27 mouse cellular contexts compared by ENCODE assay signal in genomic region chr7:43815211-43815610, GRCm38 (mm10). TPM values are rescaled to one million over a fixed set of nuclear protein-coding genes. Genes with fewer than 3 reads are reported as not detected.
DNase-seq lines count a peak whose midpoint lies in the region; ATAC-seq lines count a peak whose summit lies in the region.
"Had no signal": no experiment of that assay in that cellular context is flagged by ENCODE, and none has a peak within 500 bp of the region (broad histone marks: within the 10 kb centered on the region; RNA-seq: fewer than 3 reads in every experiment).

No protein-coding gene starts in this region.

- no peak overlapping the region for H3K27ac ChIP-seq in intestine, embryonic 14.5 days (ENCODE audit: low read depth)
- no peak overlapping the region for H3K27ac ChIP-seq in intestine, embryonic 16.5 days (ENCODE audit: low read length)
- H3K27ac ChIP-seq in liver, embryonic 11.5 days (ENCODE audit: low read depth, low read length) = no peak overlapping the region
- H3K27ac ChIP-seq in liver, embryonic 12.5 days = no peak overlapping the region

- DNase-seq in heart, adult 11 months = peak; percentile 82
- DNase-seq in heart, postnatal 4 days = no peak
- peak; percentile 10 for DNase-seq in intestine, embryonic 14.5 days (ENCODE audit: low spot score)
- DNase-seq in liver, embryonic 11.5 days (ENCODE audit: low spot score) = peak; percentile 12
- DNase-seq: adrenal gland, adult 2 months; adrenal gland, adult 8-10 months; adrenal gland, postnatal 10 days; adrenal gland, postnatal 14 days; adrenal gland, postnatal 25 days; adrenal gland, postnatal 36 days; B cell, adult 2 months; cerebellum, adult 11 months; cerebellum, adult 11-12 months; cerebellum, adult 18-20 months had no signal

- H3K9me3 ChIP-seq in intestine, embryonic 14.5 days (ENCODE audit: control insufficient read depth, low read length) = no peaks in the 10 kb centered on the region
- H3K9me3 ChIP-seq in intestine, embryonic 16.5 days (ENCODE audit: control insufficient read depth, low read length) = no peaks in the 10 kb centered on the region
- H3K9me3 ChIP-seq in liver, embryonic 11.5 days (ENCODE audit: control insufficient read depth, low read length) = no peaks in the 10 kb centered on the region
- H3K9me3 ChIP-seq in liver, embryonic 12.5 days (replicated peaks) = no peaks in the 10 kb centered on the region

- ATAC-seq in intestine, embryonic 14.5 days (replicated peaks; ENCODE audit: low FRiP score, low TSS enrichment, low read depth) = no peak
- ATAC-seq in intestine, embryonic 16.5 days = no peak
- no peak for ATAC-seq in liver, embryonic 11.5 days (replicated peaks; ENCODE audit: low FRiP score)
- ATAC-seq in liver, embryonic 12.5 days = no peak
- ATAC-seq: activated CD4-positive, CD25-positive, alpha-beta regulatory T cell, adult 4 months; CD4-positive, CD25-positive, alpha-beta regulatory T cell, adult 4 months; Patski had no signal

- H3K27me3 ChIP-seq in intestine, embryonic 14.5 days (replicated peaks; ENCODE audit: control insufficient read depth, insufficient read depth, low read length) = no peaks in the 10 kb centered on the region
- no peaks in the 10 kb centered on the region for H3K27me3 ChIP-seq in intestine, embryonic 16.5 days (replicated peaks; ENCODE audit: control insufficient read depth, insufficient read depth, low read length)
- no peaks in the 10 kb centered on the region for H3K27me3 ChIP-seq in liver, embryonic 11.5 days (replicated peaks; ENCODE audit: control insufficient read depth, insufficient read depth, low read length)
- no peaks in the 10 kb centered on the region for H3K27me3 ChIP-seq in liver, embryonic 12.5 days (replicated peaks)
- H3K27me3 ChIP-seq: Patski had no signal

- no peak overlapping the region for H3K9ac ChIP-seq in intestine, embryonic 14.5 days (ENCODE audit: low read length)
- H3K9ac ChIP-seq in intestine, embryonic 16.5 days (ENCODE audit: low read depth, low read length) = no peak overlapping the region
- H3K9ac ChIP-seq in liver, embryonic 11.5 days (ENCODE audit: low read depth, low read length) = no peak overlapping the region
- H3K9ac ChIP-seq in liver, embryonic 12.5 days = no peak overlapping the region

- H3K4me3 ChIP-seq in intestine, embryonic 14.5 days (ENCODE audit: low read depth, low read length) = no peak overlapping the region
- no peak overlapping the region for H3K4me3 ChIP-seq in intestine, embryonic 16.5 days (ENCODE audit: low read length)
- H3K4me3 ChIP-seq in liver, embryonic 11.5 days (ENCODE audit: low read depth, low read length) = no peak overlapping the region
- no peak overlapping the region for H3K4me3 ChIP-seq in liver, embryonic 12.5 days

- no peaks in the 10 kb centered on the region for H3K4me1 ChIP-seq in intestine, embryonic 14.5 days (replicated peaks; ENCODE audit: control insufficient read depth, insufficient read depth, low read length)
- no peaks in the 10 kb centered on the region for H3K4me1 ChIP-seq in intestine, embryonic 16.5 days (ENCODE audit: control insufficient read depth, insufficient read depth, low read length)
- no peaks in the 10 kb centered on the region for H3K4me1 ChIP-seq in liver, embryonic 11.5 days (replicated peaks; ENCODE audit: control insufficient read depth, insufficient read depth, low read length)
- H3K4me1 ChIP-seq in liver, embryonic 12.5 days = no peaks in the 10 kb centered on the region

- H3K4me2 ChIP-seq in intestine, embryonic 14.5 days (ENCODE audit: low read length) = no peak overlapping the region
- no peak overlapping the region for H3K4me2 ChIP-seq in intestine, embryonic 16.5 days (ENCODE audit: low read depth, low read length)
- no peak overlapping the region for H3K4me2 ChIP-seq in liver, embryonic 11.5 days
- no peak overlapping the region for H3K4me2 ChIP-seq in liver, embryonic 12.5 days

- no peaks in the 10 kb centered on the region for H3K36me3 ChIP-seq in intestine, embryonic 14.5 days (ENCODE audit: control insufficient read depth, insufficient read depth, low read length)
- no peaks in the 10 kb centered on the region for H3K36me3 ChIP-seq in intestine, embryonic 16.5 days (ENCODE audit: control insufficient read depth, insufficient read depth, low read length)
- H3K36me3 ChIP-seq in liver, embryonic 11.5 days (ENCODE audit: control insufficient read depth, insufficient read depth, low read length) = no peaks in the 10 kb centered on the region
- no peaks in the 10 kb centered on the region for H3K36me3 ChIP-seq in liver, embryonic 12.5 days
- H3K36me3 ChIP-seq: G1E had no signal

- 85% methylated on average over 7 of the region's 7 CpGs for WGBS in intestine, embryonic 14.5 days
- WGBS in intestine, embryonic 16.5 days = 88% methylated on average over 7 of the region's 7 CpGs
- WGBS in liver, embryonic 11.5 days = 79% methylated on average over 7 of the region's 7 CpGs
- 71% methylated on average over 7 of the region's 7 CpGs for WGBS in liver, embryonic 12.5 days (ENCODE audit: insufficient replicate concordance)

RNA-seq across cellular contexts. Expression of gene Klk7, which starts 4.1 kb away (rescaled TPM):
- total RNA-seq in heart, postnatal 4 days (2021) = not detected
- 0.12 TPM in 1 of 2 replicates, not detected in the other for polyA plus RNA-seq in intestine, embryonic 14.5 days (2014; fragmentation: Nextera tagmentation; extraction: Ambion mirVana)
- polyA plus RNA-seq in intestine, embryonic 16.5 days (2015; fragmentation: Nextera tagmentation; extraction: Ambion mirVana) = not detected in 2 replicates
- not detected in 2 replicates for polyA plus RNA-seq in liver, embryonic 11.5 days (2014; fragmentation: Nextera tagmentation; extraction: Ambion mirVana)
- polyA plus RNA-seq in liver, embryonic 12.5 days (2016; fragmentation: Nextera tagmentation; extraction: Ambion mirVana) = not detected in 2 replicates
- total RNA-seq: adrenal gland, adult 18-20 months; adrenal gland, adult 2 months; adrenal gland, adult 8-10 months; adrenal gland, postnatal 10 days; adrenal gland, postnatal 14 days; adrenal gland, postnatal 25 days; adrenal gland, postnatal 36 days; adrenal gland, postnatal 4 days; CH12.LX; MEL had no signal
- polyA plus RNA-seq: activated CD4-positive, CD25-positive, alpha-beta regulatory T cell, adult 4 months; adrenal gland, adult 2 months; C2C12; G1E; Patski had no signal

RNA-seq across cellular contexts. Expression of gene Klk6, which starts 9.1 kb away (rescaled TPM):
- not detected for total RNA-seq in heart, postnatal 4 days (2021)
- 0.16 TPM in 1 of 2 replicates, not detected in the other for polyA plus RNA-seq in intestine, embryonic 14.5 days (2014; fragmentation: Nextera tagmentation; extraction: Ambion mirVana)
- 0.10 TPM in 1 of 2 replicates, not detected in the other for polyA plus RNA-seq in intestine, embryonic 16.5 days (2015; fragmentation: Nextera tagmentation; extraction: Ambion mirVana)
- polyA plus RNA-seq in liver, embryonic 11.5 days (2014; fragmentation: Nextera tagmentation; extraction: Ambion mirVana) = not detected in 2 replicates
- polyA plus RNA-seq in liver, embryonic 12.5 days (2016; fragmentation: Nextera tagmentation; extraction: Ambion mirVana) = not detected in 2 replicates
- total RNA-seq: adrenal gland, adult 18-20 months; adrenal gland, adult 2 months; adrenal gland, adult 8-10 months; adrenal gland, postnatal 10 days; adrenal gland, postnatal 14 days; adrenal gland, postnatal 25 days; adrenal gland, postnatal 36 days; adrenal gland, postnatal 4 days; CH12.LX; MEL had no signal
- polyA plus RNA-seq: activated CD4-positive, CD25-positive, alpha-beta regulatory T cell, adult 4 months; adrenal gland, adult 2 months; brain, embryonic 14.5 days; CD4-positive, CD25-positive, alpha-beta regulatory T cell, adult 4 months; G1E; Patski had no signal

RNA-seq across cellular contexts. Expression of gene Klk8, which starts 17.8 kb away (rescaled TPM):
- total RNA-seq in heart, postnatal 4 days (2021) = 10 to 100 TPM; 10.6 to 17.4 TPM
- 26.7 and 29.9 TPM in 2 replicates for polyA plus RNA-seq in intestine, embryonic 14.5 days (2014; fragmentation: Nextera tagmentation; extraction: Ambion mirVana)
- 9.4 and 12.9 TPM in 2 replicates for polyA plus RNA-seq in intestine, embryonic 16.5 days (2015; fragmentation: Nextera tagmentation; extraction: Ambion mirVana)
- 27.5 and 29.1 TPM in 2 replicates for polyA plus RNA-seq in liver, embryonic 11.5 days (2014; fragmentation: Nextera tagmentation; extraction: Ambion mirVana)
- polyA plus RNA-seq in liver, embryonic 12.5 days (2016; fragmentation: Nextera tagmentation; extraction: Ambion mirVana) = 16.0 and 17.3 TPM in 2 replicates
- total RNA-seq: G1E, MEL had no signal
- polyA plus RNA-seq: G1E, Patski had no signal

RNA-seq across cellular contexts. Expression of gene Klk9, which starts 23.5 kb away (rescaled TPM):
- total RNA-seq in heart, postnatal 4 days (2021) = not detected
- not detected in 2 replicates for polyA plus RNA-seq in intestine, embryonic 14.5 days (2014; fragmentation: Nextera tagmentation; extraction: Ambion mirVana)
- polyA plus RNA-seq in intestine, embryonic 16.5 days (2015; fragmentation: Nextera tagmentation; extraction: Ambion mirVana) = 0.15 TPM in 1 of 2 replicates, not detected in the other
- polyA plus RNA-seq in liver, embryonic 11.5 days (2014; fragmentation: Nextera tagmentation; extraction: Ambion mirVana) = not detected in 2 replicates
- not detected in 2 replicates for polyA plus RNA-seq in liver, embryonic 12.5 days (2016; fragmentation: Nextera tagmentation; extraction: Ambion mirVana)
- total RNA-seq: adrenal gland, adult 18-20 months; adrenal gland, adult 2 months; adrenal gland, adult 8-10 months; adrenal gland, postnatal 10 days; adrenal gland, postnatal 14 days; adrenal gland, postnatal 25 days; adrenal gland, postnatal 36 days; adrenal gland, postnatal 4 days; G1E; MEL had no signal
- polyA plus RNA-seq: activated CD4-positive, CD25-positive, alpha-beta regulatory T cell, adult 4 months; adrenal gland, adult 2 months; brain, embryonic 14.5 days; CD4-positive, CD25-positive, alpha-beta regulatory T cell, adult 4 months; G1E; Patski had no signal

RNA-seq across cellular contexts. Expression of gene Klk5, which starts 26.6 kb away (rescaled TPM):
- not detected for total RNA-seq in heart, postnatal 4 days (2021)
- polyA plus RNA-seq in intestine, embryonic 14.5 days (2014; fragmentation: Nextera tagmentation; extraction: Ambion mirVana) = not detected in 2 replicates
- polyA plus RNA-seq in intestine, embryonic 16.5 days (2015; fragmentation: Nextera tagmentation; extraction: Ambion mirVana) = not detected in 2 replicates
- not detected in 2 replicates for polyA plus RNA-seq in liver, embryonic 11.5 days (2014; fragmentation: Nextera tagmentation; extraction: Ambion mirVana)
- not detected in 2 replicates for polyA plus RNA-seq in liver, embryonic 12.5 days (2016; fragmentation: Nextera tagmentation; extraction: Ambion mirVana)
- total RNA-seq: adrenal gland, adult 18-20 months; adrenal gland, adult 2 months; adrenal gland, adult 8-10 months; adrenal gland, postnatal 10 days; adrenal gland, postnatal 14 days; adrenal gland, postnatal 25 days; adrenal gland, postnatal 36 days; adrenal gland, postnatal 4 days; CH12.LX; ES-E14; MEL had no signal
- polyA plus RNA-seq: activated CD4-positive, CD25-positive, alpha-beta regulatory T cell, adult 4 months; adrenal gland, adult 2 months; brain, embryonic 14.5 days; C2C12; CD4-positive, CD25-positive, alpha-beta regulatory T cell, adult 4 months; G1E; Patski had no signal
